Mouse (Mus musculus): Measurements from ENCODE around the gene Xpot. TPM values are rescaled to one million over a fixed set of nuclear protein-coding genes. Genes with fewer than 3 reads are reported as not detected.

Xpot gene
- total RNA-seq, 2 experiments from 2014 or later, result 29.7 to 37.1 TPM

DNA sequence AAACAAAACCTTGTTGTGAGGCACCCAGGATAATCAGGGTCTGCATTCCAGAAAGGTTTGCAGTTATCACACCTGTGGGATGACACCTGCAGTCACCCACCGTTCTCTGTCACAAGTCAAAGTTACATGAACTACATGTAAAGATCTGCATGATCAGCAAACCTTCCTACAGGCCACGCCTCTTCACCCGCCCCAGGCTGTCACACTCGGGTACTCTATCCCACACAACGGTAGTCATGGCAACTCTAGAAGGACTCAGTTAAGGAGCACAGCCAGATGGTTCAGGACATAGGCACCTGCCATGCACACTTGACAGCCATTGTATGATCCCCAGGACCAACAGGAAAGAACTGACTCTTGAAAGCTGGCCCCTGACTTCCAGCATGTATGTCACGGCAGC is 44.7 kb downstream of the Xpot start:
- ATAC-seq (ENCODE audit: poor library complexity, severe bottlenecking), result no peak

- no peak for ATAC-seq (ENCODE audit: poor library complexity, severe bottlenecking)
Observed at GRCm38 (mm10) chr10:121580381-121580780, 45.8 kb downstream of the Xpot start.

GRCm38 (mm10) chr10:121576372-121576771 is 49.8 kb downstream of the Xpot start:
- ATAC-seq (ENCODE audit: poor library complexity, severe bottlenecking), result no peak

- ATAC-seq (ENCODE audit: poor library complexity, severe bottlenecking), result peak; percentile 85
Observed at GRCm38 (mm10) chr10:121571511-121572147, 54.5 kb downstream of the Xpot start.

GRCm38 (mm10) chr10:121571031-121571430 is 55.1 kb downstream of the Xpot start:
- ATAC-seq (ENCODE audit: poor library complexity, severe bottlenecking), result no peak

DNA sequence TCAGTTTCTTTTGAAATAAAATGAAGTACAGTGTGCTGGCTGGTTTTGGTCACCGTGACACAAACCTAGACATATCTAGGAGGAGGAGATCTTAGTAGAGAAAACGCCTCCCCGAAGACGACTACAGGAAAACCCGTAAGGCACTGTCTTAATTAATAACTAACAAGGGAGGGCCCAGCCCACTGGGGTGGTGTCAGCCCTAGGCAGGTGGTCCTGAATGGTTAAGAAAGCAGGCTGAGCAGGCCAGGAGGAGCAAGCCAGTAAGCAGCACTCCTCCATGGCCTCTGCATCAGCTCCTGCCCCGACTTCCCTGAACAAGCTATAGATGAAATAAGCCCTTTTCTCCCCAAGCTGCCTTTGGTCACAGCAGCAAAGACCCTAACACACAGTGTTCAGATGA is 56.3 kb downstream of the Xpot start:
- no peak for ATAC-seq (ENCODE audit: poor library complexity, severe bottlenecking)

DNA sequence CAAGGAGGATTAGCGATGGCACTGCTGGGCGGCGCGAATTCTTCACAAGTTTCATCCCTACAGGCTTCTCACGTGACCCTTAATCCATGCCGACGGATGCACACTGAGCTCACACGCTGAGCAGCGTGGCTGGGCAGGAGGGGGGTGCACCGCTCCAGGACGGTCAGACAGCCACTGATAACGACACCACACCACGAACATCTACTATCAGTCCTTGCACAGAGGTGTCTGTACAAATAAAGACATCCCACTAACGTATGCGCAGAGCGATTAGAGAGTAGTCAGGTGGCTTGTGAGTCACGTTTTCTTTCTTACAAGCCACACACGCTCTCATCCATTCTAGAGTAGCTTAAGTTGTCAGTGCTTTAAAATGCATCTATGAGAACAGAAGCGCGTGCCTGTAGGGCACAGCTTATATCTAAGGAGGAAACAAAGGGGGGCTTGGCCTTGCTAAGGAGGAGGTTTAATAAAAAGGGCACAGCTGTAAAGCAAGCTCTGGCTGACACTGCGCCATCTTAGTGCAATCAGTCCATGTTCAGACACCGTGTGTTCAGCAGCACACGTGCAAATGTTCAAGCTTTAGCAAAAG is 57.0 kb downstream of the Xpot start:
- ATAC-seq (ENCODE audit: poor library complexity, severe bottlenecking), result peak; percentile 68

GRCm38 (mm10) chr10:121568534-121568933 is 57.6 kb downstream of the Xpot start:
- no peak for ATAC-seq (ENCODE audit: poor library complexity, severe bottlenecking)

DNA sequence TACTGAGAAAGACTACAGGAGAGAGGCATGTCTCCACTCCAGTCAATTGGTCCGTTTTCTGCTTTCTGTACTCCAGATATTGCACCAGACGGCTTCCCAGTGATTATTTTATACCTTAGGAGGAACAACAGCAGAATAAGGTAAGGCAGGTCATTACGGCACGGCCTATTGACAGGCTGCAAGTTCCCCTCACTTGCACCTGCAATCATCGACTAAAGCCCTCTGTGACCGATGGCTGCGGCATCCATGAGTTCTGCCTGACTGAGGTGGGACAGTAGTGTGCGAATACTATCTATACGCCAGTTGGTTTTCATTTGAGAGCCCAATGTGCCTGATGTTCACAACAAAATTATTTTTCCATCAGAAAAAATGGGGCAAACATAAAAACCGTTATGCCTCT is 58.1 kb downstream of the Xpot start:
- no peak for ATAC-seq (ENCODE audit: poor library complexity, severe bottlenecking)

GRCm38 (mm10) chr10:121564447-121564846 is 61.7 kb downstream of the Xpot start:
- ATAC-seq (ENCODE audit: poor library complexity, severe bottlenecking), result no peak

GRCm38 (mm10) chr10:121558231-121558630 is 67.9 kb downstream of the Xpot start:
- no peak for ATAC-seq (ENCODE audit: poor library complexity, severe bottlenecking)

- no peak for ATAC-seq (ENCODE audit: poor library complexity, severe bottlenecking)
Observed at GRCm38 (mm10) chr10:121556263-121556662, 69.9 kb downstream of the Xpot start.

- ATAC-seq (ENCODE audit: poor library complexity, severe bottlenecking), result no peak
Observed at GRCm38 (mm10) chr10:121550334-121550733, 75.8 kb downstream of the Xpot start.

- ATAC-seq (ENCODE audit: poor library complexity, severe bottlenecking), result peak; percentile 62
Observed at GRCm38 (mm10) chr10:121549670-121550069, 76.5 kb downstream of the Xpot start.

GRCm38 (mm10) chr10:121547162-121547561 is 79.0 kb downstream of the Xpot start:
- no peak for ATAC-seq (ENCODE audit: poor library complexity, severe bottlenecking)

GRCm38 (mm10) chr10:121543577-121543976 is 82.6 kb downstream of the Xpot start:
- ATAC-seq (ENCODE audit: poor library complexity, severe bottlenecking), result no peak

DNA sequence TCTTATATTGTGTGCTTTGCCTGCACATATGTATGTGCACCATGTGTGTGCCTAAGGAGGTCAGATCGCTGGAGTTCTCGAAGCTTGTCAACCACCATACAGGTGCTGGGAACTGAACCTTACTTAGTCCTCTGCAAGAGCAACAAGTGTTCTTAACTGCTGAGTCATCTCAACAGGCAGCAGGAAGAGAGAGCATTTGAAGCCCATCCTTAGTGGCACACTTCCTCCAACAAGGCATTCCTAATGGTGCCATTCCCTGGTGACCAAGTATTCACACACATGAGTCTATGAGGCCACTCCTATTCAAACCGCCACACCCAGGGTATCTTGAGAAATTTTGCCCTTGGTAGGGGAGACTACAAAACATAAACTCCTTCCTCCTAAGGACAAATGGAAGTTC is 84.0 kb downstream of the Xpot start:
- ATAC-seq (ENCODE audit: poor library complexity, severe bottlenecking), result no peak

Other genes starting within 250 kb of the Xpot start
- gene Rassf3, start 150.0 kb downstream of the Xpot start, total RNA-seq (2015), result 65.7 and 65.8 TPM in 2 replicates
- 56.4 and 56.8 TPM in 2 replicates for gene Rassf3, start 150.0 kb downstream of the Xpot start, total RNA-seq (2017)
- 41.2 and 43.3 TPM in 2 replicates for gene Tbk1, start 39.5 kb downstream of the Xpot start, total RNA-seq (2015)
- gene Tbk1, start 39.5 kb downstream of the Xpot start, total RNA-seq (2017), result 91.2 and 91.3 TPM in 2 replicates
- gene D930020B18Rik, start 15.3 kb upstream of the Xpot start, total RNA-seq (2015), result not detected in 2 replicates
- gene D930020B18Rik, start 15.3 kb upstream of the Xpot start, total RNA-seq (2017), result 0.33 TPM in 1 of 2 replicates, not detected in the other
- 7.0 and 8.5 TPM in 2 replicates for gene BC048403, start 113.6 kb upstream of the Xpot start, total RNA-seq (2015)
- 1.1 and 2.7 TPM in 2 replicates for gene BC048403, start 113.6 kb upstream of the Xpot start, total RNA-seq (2017)

Data from megakaryocyte, adult 5-6 weeks (primary cell).